Comparison of ENCODE assay signal across 8 mouse cellular contexts in genomic region chr7:126707442-126708174, GRCm38 (mm10). TPM values are rescaled to one million over a fixed set of nuclear protein-coding genes. Genes with fewer than 3 reads are reported as not detected.
DNase-seq lines count a peak whose midpoint lies in the region; ATAC-seq and TF ChIP-seq lines count a peak whose summit lies in the region.

TSS of gene Coro1a (minus strand) at chr7:126707787.

- H3K36me3 ChIP-seq in kidney, embryonic 16.5 days (ENCODE audit: insufficient read depth, low read length) = no peaks in the 10 kb centered on the region
- H3K36me3 ChIP-seq in hindbrain, embryonic 15.5 days = no peaks in the 10 kb centered on the region
- no peaks in the 10 kb centered on the region for H3K36me3 ChIP-seq in liver, embryonic 12.5 days

- no peak for ATAC-seq in kidney, embryonic 16.5 days (ENCODE audit: low FRiP score, low TSS enrichment)
- peak; percentile 29 for ATAC-seq in common myeloid progenitor, adult 5-6 weeks (replicated peaks; ENCODE audit: low read depth, poor library complexity, severe bottlenecking)
- no peak for ATAC-seq in hindbrain, embryonic 15.5 days (ENCODE audit: low FRiP score, low read depth)
- ATAC-seq in liver, embryonic 12.5 days = peak; percentile 38; the same call in 1 of the 2 replicates

- peaks cover 11% of the 10 kb centered on the region for H3K4me1 ChIP-seq in kidney, embryonic 16.5 days (ENCODE audit: insufficient read depth, low read length)
- H3K4me1 ChIP-seq in hindbrain, embryonic 15.5 days (replicated peaks) = peaks cover 25% of the 10 kb centered on the region
- peaks cover 37% of the 10 kb centered on the region for H3K4me1 ChIP-seq in liver, embryonic 12.5 days
- peaks cover 20% of the 10 kb centered on the region for H3K4me1 ChIP-seq in olfactory bulb, adult 2 months (ENCODE audit: control insufficient read depth, insufficient read depth, low read length)

- H3K9ac ChIP-seq in kidney, embryonic 16.5 days (replicated peaks; ENCODE audit: low read length) = no peak within 1 kb of the TSS
- H3K9ac ChIP-seq in hindbrain, embryonic 15.5 days = no peak within 1 kb of the TSS
- no peak within 1 kb of the TSS for H3K9ac ChIP-seq in liver, embryonic 12.5 days

- no peak for TF ChIP-seq CTCF in olfactory bulb, adult 2 months (IDR thresholded peaks at IDR 0.05; ENCODE audit: insufficient read depth, low read depth, low read length)
- TF ChIP-seq CTCF in gastrocnemius, adult 2 months (IDR thresholded peaks at IDR 0.05) = no peak

- DNase-seq in kidney, postnatal 36 days = no peak
- DNase-seq in gastrocnemius, adult 2 months = no peak
- no peak for DNase-seq in retina, postnatal 1 day

- no peak within 1 kb of the TSS for H3K27ac ChIP-seq in kidney, embryonic 16.5 days (ENCODE audit: low read length)
- H3K27ac ChIP-seq in hindbrain, embryonic 15.5 days (replicated peaks) = no peak within 1 kb of the TSS
- no peak within 1 kb of the TSS for H3K27ac ChIP-seq in liver, embryonic 12.5 days
- no peak within 1 kb of the TSS for H3K27ac ChIP-seq in olfactory bulb, adult 2 months (ENCODE audit: insufficient read depth, low read depth, low read length)
- H3K27ac ChIP-seq in gastrocnemius, adult 2 months = no peak within 1 kb of the TSS

- TF ChIP-seq POLR2A in olfactory bulb, adult 2 months (IDR thresholded peaks at IDR 0.05; ENCODE audit: insufficient read depth, low read depth, low read length) = no peak

- H3K27me3 ChIP-seq in kidney, embryonic 16.5 days (ENCODE audit: insufficient read depth, low read length) = peaks cover 19% of the 10 kb centered on the region
- no peaks in the 10 kb centered on the region for H3K27me3 ChIP-seq in hindbrain, embryonic 15.5 days
- H3K27me3 ChIP-seq in liver, embryonic 12.5 days (replicated peaks) = peaks cover 37% of the 10 kb centered on the region

- H3K4me3 ChIP-seq in kidney, embryonic 16.5 days (ENCODE audit: low read length) = no peak within 1 kb of the TSS
- no peak within 1 kb of the TSS for H3K4me3 ChIP-seq in hindbrain, embryonic 15.5 days
- H3K4me3 ChIP-seq in liver, embryonic 12.5 days = no peak within 1 kb of the TSS
- H3K4me3 ChIP-seq in olfactory bulb, adult 2 months (ENCODE audit: insufficient read depth, low read depth, low read length) = no peak within 1 kb of the TSS
- H3K4me3 ChIP-seq in gastrocnemius, adult 2 months = no peak within 1 kb of the TSS

- intact Hi-C loops in gastrocnemius, adult 2 months (cut with DNase I) = no loop called here

- 87% methylated on average over 12 of the region's 19 CpGs for WGBS in kidney, embryonic 16.5 days
- 91% methylated on average over 19 of the region's 19 CpGs for WGBS in hindbrain, embryonic 15.5 days
- 56% methylated on average over 19 of the region's 19 CpGs for WGBS in liver, embryonic 12.5 days (ENCODE audit: insufficient replicate concordance)
- WGBS in olfactory bulb, adult 2 months = 90% methylated on average over 19 of the region's 19 CpGs

- H3K9me3 ChIP-seq in kidney, embryonic 16.5 days (ENCODE audit: low read length) = peaks cover 5% of the 10 kb centered on the region; the same call in 1 of the 2 replicates
- no peaks in the 10 kb centered on the region for H3K9me3 ChIP-seq in hindbrain, embryonic 15.5 days
- H3K9me3 ChIP-seq in liver, embryonic 12.5 days (replicated peaks) = no peaks in the 10 kb centered on the region

- no peak within 1 kb of the TSS for H3K4me2 ChIP-seq in kidney, embryonic 16.5 days (replicated peaks; ENCODE audit: low read depth, low read length)
- H3K4me2 ChIP-seq in hindbrain, embryonic 15.5 days = no peak within 1 kb of the TSS
- peak within 1 kb of the TSS; percentile 30 for H3K4me2 ChIP-seq in liver, embryonic 12.5 days

RNA-seq across cellular contexts. Expression of gene Coro1a, which starts in this region (rescaled TPM):
- 17.5 and 19.7 TPM in 2 replicates for polyA plus RNA-seq in kidney, embryonic 16.5 days (2015; fragmentation: Nextera tagmentation; extraction: Ambion mirVana)
- 301 and 302 TPM in 2 replicates for total RNA-seq in common myeloid progenitor, adult 5-6 weeks (2017)
- 104 and 108 TPM in 2 replicates for polyA plus RNA-seq in hindbrain, embryonic 15.5 days (2015; fragmentation: Nextera tagmentation; extraction: Ambion mirVana)
- 77.9 and 86.6 TPM in 2 replicates for polyA plus RNA-seq in liver, embryonic 12.5 days (2016; fragmentation: Nextera tagmentation; extraction: Ambion mirVana)
- 309 and 598 TPM in 2 replicates for polyA plus RNA-seq in olfactory bulb, adult 2 months (2012; ENCODE audit: insufficient read depth, insufficient read length, low replicate concordance, missing spikeins)
- 1 to 10 TPM; 2.3 to 2.4 TPM for total RNA-seq in gastrocnemius, adult 2 months (2021)

Comparison
In these comparisons a context has a peak if more than half of its experiments do, and no peak if none do; other contexts are left out.
1. RNA of gene Coro1a (total RNA-seq): 301 to 302 TPM in common myeloid progenitor, adult 5-6 weeks; 2.3 to 2.4 TPM in gastrocnemius, adult 2 months; every median in the first group is over 10 times any median in the second.
2. ATAC-seq: peak in common myeloid progenitor, adult 5-6 weeks (single experiment) and liver, embryonic 12.5 days (single experiment); none in kidney, embryonic 16.5 days (single experiment) and hindbrain, embryonic 15.5 days (single experiment).